Mouse (Mus musculus): ENCODE measurements around the gene Lclat1.
A peak's percentile ranks its signal among the peaks of the same experiment; 100 is the strongest.
"Not testable (repeated sequence)": the region's sequence is repeated elsewhere in the genome, so short reads cannot be mapped to it uniquely, and the experiment has no call there.

Lclat1 gene

DNA sequence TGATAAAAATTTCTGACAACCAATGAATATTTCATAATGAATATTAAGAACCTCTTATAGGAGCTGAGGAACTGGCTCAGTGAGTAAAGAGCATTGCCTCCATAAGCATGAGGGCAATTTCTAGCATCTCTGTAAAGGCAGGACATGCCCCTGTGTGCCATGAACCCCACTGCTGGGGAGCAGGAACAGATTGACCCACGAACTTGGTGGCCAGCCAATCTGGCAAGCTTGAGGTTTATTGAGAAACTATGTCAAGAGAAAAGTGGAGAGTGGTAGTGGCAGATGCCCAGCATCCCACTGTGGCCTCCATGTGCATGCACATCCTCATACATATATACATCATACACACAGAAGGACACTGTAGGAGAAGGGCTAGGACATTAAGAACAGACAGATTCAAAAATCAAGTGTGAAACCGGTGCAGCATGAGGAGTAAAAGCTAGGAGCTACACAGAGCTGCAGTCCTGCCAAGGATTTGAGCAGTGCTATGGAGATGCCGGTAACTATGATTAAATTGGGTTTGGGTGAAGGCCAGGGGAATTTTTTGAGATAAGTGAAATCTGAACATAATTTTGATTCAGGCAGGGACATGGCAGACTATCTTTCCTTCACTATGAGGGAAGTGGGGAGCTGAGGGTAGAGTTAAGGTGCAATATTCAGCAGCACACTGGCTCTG is 129.5 kb downstream of the Lclat1 start:
- no peak for DNase-seq (ENCODE audit: extremely low spot score, low read depth, low spot score)

GRCm38 (mm10) chr17:73238501-73238900 is 130.7 kb downstream of the Lclat1 start:
- DNase-seq (ENCODE audit: extremely low spot score, low read depth, low spot score) = no peak

GRCm38 (mm10) chr17:73241085-73241848 is 133.5 kb downstream of the Lclat1 start:
- DNase-seq (ENCODE audit: extremely low spot score, low read depth, low spot score) = no peak

DNA sequence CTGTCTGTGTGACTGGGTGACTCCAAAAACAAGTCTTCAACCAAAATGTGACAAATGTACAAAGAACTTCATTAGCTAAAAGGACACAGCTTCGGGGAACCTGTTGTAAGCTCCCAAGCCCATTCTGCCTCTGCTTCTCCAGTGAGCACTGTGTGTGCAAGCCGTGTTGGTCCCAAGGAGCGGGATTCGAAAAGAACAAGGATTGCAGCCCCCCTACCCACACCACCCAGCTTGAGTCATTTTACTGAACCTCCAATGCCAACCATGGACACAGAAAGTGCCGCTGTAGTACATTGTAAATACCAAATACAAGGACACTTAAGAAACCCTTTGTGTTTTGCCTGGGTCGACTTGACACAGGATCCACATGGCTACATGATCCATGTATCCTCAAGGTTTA is 135.9 kb downstream of the Lclat1 start:
- no peak for DNase-seq (ENCODE audit: extremely low spot score, low read depth, low spot score)

GRCm38 (mm10) chr17:73244596-73244995 is 136.8 kb downstream of the Lclat1 start:
- no peak for DNase-seq (ENCODE audit: extremely low spot score, low read depth, low spot score)

GRCm38 (mm10) chr17:73245089-73245684 is 137.4 kb downstream of the Lclat1 start:
- DNase-seq (ENCODE audit: extremely low spot score, low read depth, low spot score) = no peak

DNA sequence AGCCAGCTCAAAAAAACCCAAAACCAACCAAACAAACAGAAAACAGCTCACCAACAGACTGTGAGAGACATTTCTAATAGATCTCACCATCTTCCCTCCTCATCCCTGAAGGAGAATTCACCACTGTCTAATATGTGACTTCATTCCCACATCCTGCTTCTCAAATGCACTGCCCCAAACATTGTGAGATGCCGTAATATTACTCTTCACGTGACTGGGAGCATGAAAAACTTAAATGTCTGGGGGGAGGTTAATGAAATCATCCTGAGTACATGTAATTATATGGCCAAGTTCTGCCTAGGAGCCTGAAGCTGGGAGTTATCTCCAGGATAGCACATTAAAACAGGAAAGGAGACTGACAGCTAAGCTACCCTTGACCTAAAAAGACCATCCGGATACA is 138.3 kb downstream of the Lclat1 start:
- no peak for DNase-seq (ENCODE audit: extremely low spot score, low read depth, low spot score)

DNA sequence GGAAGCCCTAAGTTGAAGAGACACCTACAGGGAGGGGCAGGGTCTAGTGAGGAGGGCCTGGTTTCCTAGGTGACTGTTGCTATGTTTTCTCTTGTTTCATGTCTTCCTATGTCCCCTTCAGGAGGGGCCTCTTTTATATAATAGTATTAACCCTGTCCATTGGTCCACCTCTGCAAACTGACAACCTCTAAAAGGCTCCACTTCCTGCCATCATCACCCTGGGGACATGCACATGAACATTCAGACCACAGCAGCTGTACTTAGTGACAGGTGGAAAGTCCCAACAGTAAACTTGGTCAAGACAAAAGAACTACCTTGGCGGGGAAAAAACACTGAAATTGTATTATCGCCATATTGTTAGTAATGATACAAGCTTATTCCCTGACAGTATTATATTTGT is 139.1 kb downstream of the Lclat1 start:
- no peak for DNase-seq (ENCODE audit: extremely low spot score, low read depth, low spot score)

DNA sequence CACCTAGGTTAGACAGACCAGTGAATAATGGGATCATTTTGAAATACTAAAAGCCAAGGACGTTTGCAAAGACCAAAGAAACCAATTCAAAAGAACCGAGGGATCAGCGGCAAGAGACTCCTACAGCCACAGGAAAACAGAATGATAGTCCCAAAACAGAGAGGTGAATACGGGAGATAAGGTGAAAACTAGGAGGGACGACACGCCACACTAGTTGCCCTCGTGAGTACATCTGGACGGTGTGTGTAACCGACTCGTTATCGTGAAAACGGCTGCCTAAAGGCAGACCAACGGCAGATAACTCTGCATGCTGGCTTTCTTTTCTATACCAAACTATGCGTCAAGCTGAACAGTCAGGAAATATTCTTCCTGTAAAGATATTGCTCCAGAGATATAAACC is 140.0 kb downstream of the Lclat1 start:
- no peak for DNase-seq (ENCODE audit: extremely low spot score, low read depth, low spot score)

GRCm38 (mm10) chr17:73250488-73251141 is 142.8 kb downstream of the Lclat1 start:
- no peak for DNase-seq (ENCODE audit: extremely low spot score, low read depth, low spot score)

GRCm38 (mm10) chr17:73251142-73251502 is 143.3 kb downstream of the Lclat1 start:
- no peak for DNase-seq (ENCODE audit: extremely low spot score, low read depth, low spot score)

- no peak for DNase-seq (ENCODE audit: extremely low spot score, low read depth, low spot score)
Measured at GRCm38 (mm10) chr17:73251812-73252608, 144.2 kb downstream of the Lclat1 start.

DNA sequence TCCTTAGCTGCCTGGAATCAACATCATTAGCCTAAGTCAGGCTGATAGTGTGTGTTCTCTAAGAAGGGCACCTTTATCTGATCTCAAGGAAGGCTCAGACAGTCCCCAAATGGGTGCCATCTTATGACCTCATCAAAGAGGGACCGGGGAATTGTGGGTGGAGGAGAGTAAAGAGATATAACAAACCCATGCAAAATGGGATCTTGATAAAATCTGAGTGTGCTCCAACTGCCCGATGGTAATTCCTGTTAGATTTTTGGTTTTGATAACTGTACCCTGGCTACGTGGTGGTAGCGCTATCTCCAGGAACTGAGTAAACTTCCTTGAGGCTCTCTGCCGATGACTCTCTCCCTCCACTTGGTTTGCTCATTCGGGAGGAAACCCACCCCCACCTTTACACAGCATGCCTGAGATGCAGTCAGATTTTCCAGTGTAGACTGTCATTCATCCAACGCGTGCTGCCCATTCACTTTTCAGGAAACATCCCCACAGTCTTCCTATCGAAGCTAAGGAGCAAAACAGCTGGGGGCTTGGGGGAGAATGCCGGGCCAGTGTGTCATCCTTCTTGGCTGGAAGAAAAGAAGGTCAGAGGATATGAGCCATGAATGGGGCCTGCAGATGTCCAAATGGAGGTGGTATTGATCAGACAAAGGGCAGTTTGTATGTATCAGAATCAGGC is 145.6 kb downstream of the Lclat1 start:
- no peak for DNase-seq (ENCODE audit: extremely low spot score, low read depth, low spot score)

GRCm38 (mm10) chr17:73255801-73256200 is 148.0 kb downstream of the Lclat1 start:
- DNase-seq (ENCODE audit: extremely low spot score, low read depth, low spot score) = no peak

- peak; percentile 22 for DNase-seq (ENCODE audit: extremely low spot score, low read depth, low spot score)
Measured at GRCm38 (mm10) chr17:73258620-73259019, 150.8 kb downstream of the Lclat1 start.

DNA sequence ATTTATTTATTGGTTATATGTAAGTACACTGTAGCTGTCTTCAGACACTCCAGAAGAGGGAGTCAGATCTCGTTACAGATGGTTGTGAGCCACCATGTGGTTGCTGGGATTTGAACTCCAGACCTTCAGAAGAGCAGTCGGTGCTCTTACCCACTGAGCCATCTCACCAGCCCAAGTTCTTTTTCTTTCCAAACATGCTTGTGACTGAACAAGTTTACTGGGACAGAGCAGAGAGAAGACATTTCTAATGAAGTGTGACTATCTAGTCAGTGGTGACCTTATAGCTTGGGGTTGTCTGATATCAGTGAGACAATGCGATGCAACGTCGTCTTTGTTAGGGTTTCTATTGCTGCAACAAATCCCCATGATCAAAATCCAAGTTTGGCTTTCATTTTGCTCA is 151.5 kb downstream of the Lclat1 start:
- not testable (repeated sequence) for DNase-seq (ENCODE audit: extremely low spot score, low read depth, low spot score)

GRCm38 (mm10) chr17:73262558-73262957 is 154.8 kb downstream of the Lclat1 start:
- DNase-seq (ENCODE audit: extremely low spot score, low read depth, low spot score) = no peak

DNA sequence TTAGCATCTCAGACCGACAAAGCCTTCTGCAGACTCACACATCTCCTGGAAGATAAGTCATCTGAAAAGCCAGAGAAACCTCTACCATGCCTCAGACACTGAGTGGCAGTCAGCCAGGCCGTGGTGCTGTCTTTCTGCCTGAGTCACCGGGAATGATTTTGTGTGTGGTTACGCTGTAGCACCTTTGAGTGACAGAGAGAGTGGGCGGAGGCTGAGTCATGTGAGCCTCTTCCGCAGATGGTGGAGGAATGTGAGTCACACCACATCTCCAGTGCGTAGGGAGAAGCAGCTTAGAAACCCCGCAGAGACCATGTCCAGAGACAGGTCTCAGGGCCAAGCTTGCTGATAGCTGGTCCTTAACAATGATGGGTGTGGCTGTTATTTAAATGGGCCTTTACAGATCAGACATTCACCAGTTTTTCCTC is 155.3 kb downstream of the Lclat1 start:
- no peak for DNase-seq (ENCODE audit: extremely low spot score, low read depth, low spot score)

GRCm38 (mm10) chr17:73270871-73271796 is 163.3 kb downstream of the Lclat1 start:
- DNase-seq (ENCODE audit: extremely low spot score, low read depth, low spot score) = no peak
